Mouse (Mus musculus) testis, postnatal 10 days (tissue): ENCODE measurements at regions not wholly inside any gene's neighbourhood (a gene's known extent, or its start where the extent isn't known, plus 50 kb on each side); places are given as distances from the start of the nearest gene placed in this dataset.
A peak's percentile ranks its signal among the peaks of the same experiment; 100 is the strongest.
"Not testable (repeated sequence)": the region's sequence is repeated elsewhere in the genome, so short reads cannot be mapped to it uniquely, and the experiment has no call there.

ENCODE experiments used
- DNase-seq: peaks from one replicate; pipeline ENCODE4 v3.0.0; 2021; ENCODE audit warnings: low spot score

- no peak for DNase-seq
These were observed 299.6 kb downstream of the Chl1 start for GRCm38 (mm10) chr6:103809986-103810341.

GRCm38 (mm10) chr6:103810342-103811001 is 300.1 kb downstream of the Chl1 start:
- no peak for DNase-seq

- not testable (repeated sequence) for DNase-seq
These were observed 306.0 kb downstream of the Chl1 start for GRCm38 (mm10) chr6:103816396-103816795.

- DNase-seq = no peak
These were observed 315.7 kb downstream of the Chl1 start for GRCm38 (mm10) chr6:103826042-103826441.

GRCm38 (mm10) chr6:103827623-103828022 is 317.2 kb downstream of the Chl1 start:
- DNase-seq = no peak

GRCm38 (mm10) chr6:103828866-103829265 is 318.5 kb downstream of the Chl1 start:
- no peak for DNase-seq

GRCm38 (mm10) chr6:103832301-103832700 is 321.9 kb downstream of the Chl1 start:
- DNase-seq = no peak

- no peak for DNase-seq
These were observed 322.4 kb downstream of the Chl1 start for GRCm38 (mm10) chr6:103832808-103833207.

- DNase-seq = peak; percentile 69
These were observed 323.2 kb downstream of the Chl1 start for GRCm38 (mm10) chr6:103833501-103834132.

GRCm38 (mm10) chr6:103834726-103835229 is 324.4 kb downstream of the Chl1 start:
- DNase-seq = no peak

GRCm38 (mm10) chr6:103859787-103860186 is 349.4 kb downstream of the Chl1 start:
- no peak for DNase-seq

GRCm38 (mm10) chr6:103893455-103893854 is 383.1 kb downstream of the Chl1 start:
- no peak for DNase-seq

GRCm38 (mm10) chr6:103924504-103924903 is 414.1 kb downstream of the Chl1 start:
- no peak for DNase-seq

- no peak for DNase-seq
These were observed 416.7 kb downstream of the Chl1 start for GRCm38 (mm10) chr6:103927094-103927493.

- DNase-seq = no peak
These were observed 430.0 kb downstream of the Chl1 start for GRCm38 (mm10) chr6:103940345-103940744.

- no peak for DNase-seq
These were observed 434.0 kb downstream of the Chl1 start for GRCm38 (mm10) chr6:103944361-103944760.

- no peak for DNase-seq
These were observed 437.1 kb downstream of the Chl1 start for GRCm38 (mm10) chr6:103947474-103947873.

- DNase-seq = no peak
These were observed 442.9 kb downstream of the Chl1 start for GRCm38 (mm10) chr6:103953134-103953771.

GRCm38 (mm10) chr6:103959002-103959401 is 448.6 kb downstream of the Chl1 start:
- no peak for DNase-seq

GRCm38 (mm10) chr6:103967811-103968420 is 457.5 kb downstream of the Chl1 start:
- DNase-seq = no peak

- no peak for DNase-seq
These were observed 488.8 kb downstream of the Chl1 start for GRCm38 (mm10) chr6:103999186-103999585.

GRCm38 (mm10) chr6:104028439-104029091 is 464.0 kb upstream of the Cntn6 start:
- peak; percentile 87 for DNase-seq
